Mouse (Mus musculus): ENCODE data around the gene Zfp85. TPM values are rescaled to one million over a fixed set of nuclear protein-coding genes. Genes with fewer than 3 reads are reported as not detected.
A peak's percentile ranks its signal among the peaks of the same experiment; 100 is the strongest.
"Not testable (repeated sequence)": the region's sequence is repeated elsewhere in the genome, so short reads cannot be mapped to it uniquely, and the experiment has no call there.

The Zfp85 gene
- 5.4 and 5.8 TPM in 2 replicates for polyA plus RNA-seq (2016; fragmentation: Nextera tagmentation; extraction: Ambion mirVana)

DNA sequence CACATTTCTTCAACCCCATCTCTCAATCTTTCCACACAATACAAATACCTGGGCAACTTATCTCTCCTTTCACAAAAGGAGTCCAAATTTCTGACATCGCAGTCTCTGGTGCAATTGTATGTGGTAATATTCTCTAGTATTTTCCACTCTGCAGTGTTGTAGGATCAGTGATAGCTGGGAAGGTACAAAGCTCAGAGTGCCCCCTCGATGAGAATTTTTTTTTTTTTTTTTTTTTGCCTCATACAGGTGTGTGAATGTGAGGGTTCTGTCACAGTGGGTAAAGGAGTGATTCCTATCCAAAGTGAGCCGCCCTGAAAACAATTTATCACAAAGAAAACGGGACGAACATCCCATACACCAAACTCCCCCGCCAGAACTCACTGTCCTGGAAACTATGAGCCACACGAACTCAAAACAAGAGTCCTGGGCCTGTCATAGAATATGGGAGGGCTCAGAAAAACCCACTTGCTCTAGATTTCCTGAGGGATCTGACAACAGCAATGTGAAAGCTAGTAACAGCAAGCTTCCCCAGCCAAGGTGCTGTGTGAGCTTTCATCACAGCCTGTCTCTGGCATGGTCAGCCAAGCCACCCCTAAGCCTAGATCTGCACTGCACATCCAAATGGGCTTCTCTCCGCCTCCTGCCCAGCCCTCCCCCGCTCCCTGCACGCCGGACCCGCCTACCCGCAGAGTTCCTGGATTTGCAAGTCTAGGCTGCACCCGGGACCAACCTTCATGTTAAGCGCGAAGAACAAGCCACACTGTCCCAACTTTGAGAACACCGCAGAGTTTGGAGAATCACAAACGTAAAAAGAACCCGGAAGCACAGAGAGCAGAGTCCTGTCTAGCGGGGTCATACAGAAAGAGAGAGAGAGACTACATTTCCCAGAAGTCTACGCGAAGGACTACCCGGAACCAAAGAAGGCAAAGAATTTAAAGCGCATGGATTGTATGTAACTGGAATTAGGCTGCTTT lies at the start of gene Zfp85:
TSS of gene Zfp85 (minus strand) at position 896 of the 974 bp plus-strand sequence.
- Histone ChIP-seq H3K9ac (peak within 1 kb of the TSS; percentile 63), H3K27me3 (no peaks in the 10 kb centered on the region), H3K27ac (0 out of 2 replicates have a peak within 1 kb of the TSS, but pooled peaks have one; percentile 42), H3K4me2 (peak within 1 kb of the TSS; percentile 55), H3K4me1 (peaks cover 4% of the 10 kb centered on the region; the same call in 1 of the 2 replicates), H3K36me3 (replicated peaks) (peaks cover 11% of the 10 kb centered on the region), H3K4me3 (replicated peaks) (peak within 1 kb of the TSS; percentile 66), H3K9me3 (no peaks in the 10 kb centered on the region)
- 8% methylated on average over 24 of the region's 24 CpGs for WGBS
- ATAC-seq (ENCODE audit: low FRiP score), result peak; percentile 95

DNA sequence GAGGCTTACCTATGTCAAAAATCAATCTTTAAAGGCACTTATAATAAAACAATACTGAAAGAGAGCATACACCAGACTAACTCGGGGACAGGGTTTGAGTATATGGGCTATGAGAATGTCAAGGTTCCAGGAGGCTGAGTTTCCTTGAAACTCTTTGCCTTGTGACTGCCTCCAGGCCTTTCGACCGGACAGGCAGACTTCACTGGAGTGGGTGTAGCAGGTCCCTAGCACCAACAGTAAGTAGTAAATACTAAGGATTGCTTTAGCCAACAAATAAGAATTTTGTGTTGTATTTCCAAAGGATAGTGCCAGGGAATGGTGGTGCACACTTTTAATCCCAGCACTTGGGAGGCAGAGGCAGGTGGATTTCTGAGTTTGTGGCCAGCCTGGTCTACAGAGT lies 44.1 kb upstream of the Zfp85 start:
- not testable (repeated sequence) for ATAC-seq (ENCODE audit: low FRiP score); H3K27ac ChIP-seq; H3K27me3 ChIP-seq; H3K4me1 ChIP-seq; H3K4me2 ChIP-seq; H3K9ac ChIP-seq; H3K36me3 ChIP-seq (replicated peaks); H3K4me3 ChIP-seq (replicated peaks); H3K9me3 ChIP-seq
- 79% methylated on average over 3 of the region's 3 CpGs for WGBS

GRCm38 (mm10) chr13:67798618-67799017 lies 43.6 kb upstream of the Zfp85 start:
- Histone ChIP-seq H3K4me2 (no peak overlapping the region), H3K9ac (no peak overlapping the region), H3K4me1 (no peaks in the 10 kb centered on the region), H3K4me3 (replicated peaks) (no peak overlapping the region), H3K27me3 (no peaks in the 10 kb centered on the region), H3K36me3 (replicated peaks) (no peaks in the 10 kb centered on the region), H3K9me3 (no peaks in the 10 kb centered on the region), H3K27ac (no peak overlapping the region)
- WGBS, result 50% methylated on average over 3 of the region's 3 CpGs
- ATAC-seq (ENCODE audit: low FRiP score), result no peak

GRCm38 (mm10) chr13:67791921-67792455 lies 37.0 kb upstream of the Zfp85 start:
- no peaks in the 10 kb centered on the region for H3K27me3 ChIP-seq
- WGBS, result 93% methylated on average over 10 of the region's 10 CpGs
- H3K36me3 ChIP-seq (replicated peaks), result peaks cover 4% of the 10 kb centered on the region; the same call in 1 of the 2 replicates
- no peak for ATAC-seq (ENCODE audit: low FRiP score)
- H3K9me3 ChIP-seq, result no peaks in the 10 kb centered on the region; the same call in 1 of the 2 replicates
- no peak overlapping the region for H3K4me3 ChIP-seq (replicated peaks)
- no peak overlapping the region for H3K4me2 ChIP-seq
- no peak overlapping the region for H3K9ac ChIP-seq
- H3K4me1 ChIP-seq, result no peaks in the 10 kb centered on the region
- no peak overlapping the region for H3K27ac ChIP-seq

DNA sequence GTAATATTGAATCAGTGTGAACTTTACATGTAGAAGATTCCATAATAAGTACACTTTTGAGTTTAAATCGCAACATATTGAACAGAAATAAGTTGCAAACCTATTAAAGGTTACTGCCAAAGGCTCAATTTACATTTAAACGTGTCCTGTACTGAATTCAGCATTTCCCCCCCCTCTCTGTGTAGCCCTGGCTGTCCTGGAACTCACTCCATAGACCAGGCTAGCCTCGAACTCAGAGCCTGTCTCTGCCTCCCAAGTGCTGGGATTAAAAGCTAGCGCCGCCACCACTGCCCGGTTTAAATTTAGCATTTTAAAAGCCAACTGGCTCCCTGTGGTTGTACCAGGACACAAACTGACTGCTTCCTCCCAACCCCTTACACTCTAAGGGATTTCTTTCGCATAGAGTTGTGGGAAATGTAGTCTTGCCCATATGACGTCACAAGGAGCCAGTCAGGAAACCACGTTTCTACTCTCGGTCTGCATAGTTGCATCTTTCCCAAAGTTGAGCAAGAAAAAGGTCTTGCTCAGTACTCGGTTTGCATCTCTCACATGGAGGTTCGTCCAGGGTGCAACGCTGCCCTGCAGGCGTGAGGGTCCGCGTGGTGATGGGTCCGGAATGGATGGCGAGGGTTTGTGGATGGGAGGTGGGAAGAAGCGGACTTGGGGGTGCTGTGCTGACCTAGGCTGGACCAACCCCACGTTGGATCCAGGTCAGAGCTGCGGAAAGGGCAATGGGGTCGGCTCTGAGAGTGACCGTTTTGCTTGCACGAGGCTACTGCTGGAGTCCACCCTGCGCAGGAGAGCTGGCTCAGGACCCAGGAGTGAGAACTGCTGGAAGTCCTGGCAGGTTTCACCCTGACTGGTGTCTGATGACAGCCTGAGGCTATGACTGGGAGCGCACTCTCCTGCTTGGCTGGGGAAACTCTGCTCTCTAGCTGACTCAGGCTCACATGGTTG lies 24.5 kb upstream of the Zfp85 start, which contains the start of gene Zfp493:
TSS of gene Zfp493 (plus strand) at position 429 of the 957 bp plus-strand sequence.
- peaks cover 5% of the 10 kb centered on the region for H3K4me1 ChIP-seq
- H3K36me3 ChIP-seq (replicated peaks), result no peaks in the 10 kb centered on the region
- 10% methylated on average over 26 of the region's 26 CpGs for WGBS
- 0 out of 2 replicates have a peak, but pooled peaks cover 3% of the 10 kb centered on the region for H3K27me3 ChIP-seq
- peak within 1 kb of the TSS; percentile 67 for H3K4me3 ChIP-seq (replicated peaks)
- H3K4me2 ChIP-seq, result peak within 1 kb of the TSS; percentile 83
- no peak within 1 kb of the TSS for H3K27ac ChIP-seq
- H3K9ac ChIP-seq, result peak within 1 kb of the TSS; percentile 68
- H3K9me3 ChIP-seq, result 0 out of 2 replicates have a peak, but pooled peaks cover 2% of the 10 kb centered on the region
- peak; percentile 96 for ATAC-seq (ENCODE audit: low FRiP score)

DNA sequence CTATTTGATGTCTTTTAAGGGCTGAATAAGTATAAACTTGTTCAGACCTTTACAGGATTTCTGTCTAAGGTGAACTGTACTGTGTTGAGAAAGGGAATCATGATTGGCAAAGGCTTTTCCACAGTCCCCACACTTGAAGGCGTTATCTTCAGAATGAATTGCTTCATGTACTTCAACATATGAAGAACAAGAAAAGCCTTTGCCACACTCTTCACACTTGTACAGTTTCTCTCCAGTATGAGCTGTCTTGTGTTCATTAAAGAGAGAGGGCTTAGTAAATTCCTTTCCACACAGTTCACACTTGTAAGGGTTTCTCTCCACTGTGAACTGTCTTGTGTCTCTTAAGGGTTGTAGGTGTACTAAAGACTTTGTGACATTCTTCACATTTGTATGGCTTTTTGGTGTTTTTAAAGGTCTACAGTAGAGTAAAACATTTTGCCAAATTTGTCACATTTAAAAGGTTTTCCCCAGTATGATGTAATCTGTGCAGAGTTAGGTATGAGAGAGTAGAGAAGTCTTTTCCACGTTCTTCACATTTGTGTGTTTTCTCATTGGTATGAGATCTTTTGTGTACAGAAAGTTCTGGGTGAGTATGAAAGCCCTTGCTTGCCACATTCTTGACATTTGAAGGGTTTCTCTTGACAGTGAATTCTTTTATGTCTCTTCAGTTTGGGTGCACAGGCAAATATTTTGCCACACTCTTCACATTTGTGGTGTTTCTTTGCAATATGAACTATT lies 8.2 kb upstream of the Zfp85 start:
- Histone ChIP-seq H3K27ac (no peak overlapping the region), H3K27me3 (no peaks in the 10 kb centered on the region), H3K4me2 (no peak overlapping the region), H3K9ac (no peak overlapping the region), H3K4me3 (replicated peaks) (no peak overlapping the region), H3K4me1 (no peaks in the 10 kb centered on the region), H3K36me3 (replicated peaks) (no peaks in the 10 kb centered on the region), H3K9me3 (no peaks in the 10 kb centered on the region)
- ATAC-seq (ENCODE audit: low FRiP score), result no peak
- WGBS, result 82% methylated on average over 2 of the region's 2 CpGs

DNA sequence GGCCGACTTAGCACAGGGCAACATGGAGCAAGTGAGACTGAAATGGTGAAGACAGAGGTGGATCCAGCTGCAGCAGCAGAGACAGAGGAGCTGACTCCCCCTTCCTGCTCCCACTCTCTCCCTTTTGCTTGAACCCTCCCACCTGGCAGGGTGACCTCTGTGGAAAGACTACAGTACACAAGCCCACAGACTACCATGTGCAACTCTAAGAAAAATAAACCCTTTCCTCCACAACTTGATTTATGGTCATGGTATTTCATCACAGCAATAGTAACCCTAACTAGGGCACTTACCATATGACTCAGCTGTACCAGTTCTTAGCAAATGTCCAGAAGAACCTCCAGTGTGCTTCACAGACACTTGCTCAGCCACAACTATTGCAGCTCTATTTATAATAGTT lies 4.9 kb upstream of the Zfp85 start:
- no peaks in the 10 kb centered on the region for H3K9me3 ChIP-seq
- H3K27me3 ChIP-seq, result no peaks in the 10 kb centered on the region
- no peaks in the 10 kb centered on the region for H3K4me1 ChIP-seq
- H3K4me3 ChIP-seq (replicated peaks), result no peak overlapping the region
- no peak for ATAC-seq (ENCODE audit: low FRiP score)
- H3K4me2 ChIP-seq, result no peak overlapping the region
- no peak overlapping the region for H3K27ac ChIP-seq
- H3K36me3 ChIP-seq (replicated peaks), result no peaks in the 10 kb centered on the region
- WGBS, result 64% methylated on average over 1 of the region's 1 CpGs
- no peak overlapping the region for H3K9ac ChIP-seq

DNA sequence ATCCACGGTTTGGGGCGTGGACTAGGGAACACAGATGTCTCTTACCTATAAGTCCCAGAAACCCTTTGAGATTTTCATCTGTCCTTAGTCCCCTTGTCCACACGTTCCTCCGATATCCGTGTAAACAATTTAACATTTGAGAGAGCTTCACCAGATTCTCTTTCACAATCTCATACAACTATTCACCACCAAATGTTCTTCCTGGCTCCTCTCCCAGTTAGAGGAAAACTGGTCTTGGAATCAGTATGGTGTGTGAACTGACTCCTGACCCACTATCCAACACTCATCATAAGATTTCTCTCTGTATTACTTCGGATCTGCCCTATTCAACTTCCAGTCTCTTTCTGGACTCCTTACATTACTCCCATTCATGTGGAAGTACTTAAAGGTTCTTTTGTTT lies 733 bp upstream of the Zfp85 start:
- H3K9ac ChIP-seq, result no peak overlapping the region
- no peak overlapping the region; the same call in 1 of the 2 replicates for H3K4me2 ChIP-seq
- peaks cover 4% of the 10 kb centered on the region; the same call in 1 of the 2 replicates for H3K4me1 ChIP-seq
- H3K27me3 ChIP-seq, result no peaks in the 10 kb centered on the region
- WGBS, result 82% methylated on average over 6 of the region's 6 CpGs
- peaks cover 8% of the 10 kb centered on the region for H3K36me3 ChIP-seq (replicated peaks)
- no peak overlapping the region for H3K27ac ChIP-seq
- H3K4me3 ChIP-seq (replicated peaks), result no peak overlapping the region
- no peak for ATAC-seq (ENCODE audit: low FRiP score)
- no peaks in the 10 kb centered on the region for H3K9me3 ChIP-seq

GRCm38 (mm10) chr13:67743896-67744295 lies 11.1 kb downstream of the Zfp85 start:
- Histone ChIP-seq H3K9me3 (0 out of 2 replicates have a peak, but pooled peaks cover 9% of the 10 kb centered on the region), H3K27ac (no peak overlapping the region), H3K4me2 (no peak overlapping the region), H3K36me3 (replicated peaks) (peaks cover 11% of the 10 kb centered on the region), H3K27me3 (no peaks in the 10 kb centered on the region), H3K4me1 (no peaks in the 10 kb centered on the region), H3K4me3 (replicated peaks) (no peak overlapping the region), H3K9ac (no peak overlapping the region)
- no peak for ATAC-seq (ENCODE audit: low FRiP score)
- 92% methylated on average over 9 of the region's 9 CpGs for WGBS

DNA sequence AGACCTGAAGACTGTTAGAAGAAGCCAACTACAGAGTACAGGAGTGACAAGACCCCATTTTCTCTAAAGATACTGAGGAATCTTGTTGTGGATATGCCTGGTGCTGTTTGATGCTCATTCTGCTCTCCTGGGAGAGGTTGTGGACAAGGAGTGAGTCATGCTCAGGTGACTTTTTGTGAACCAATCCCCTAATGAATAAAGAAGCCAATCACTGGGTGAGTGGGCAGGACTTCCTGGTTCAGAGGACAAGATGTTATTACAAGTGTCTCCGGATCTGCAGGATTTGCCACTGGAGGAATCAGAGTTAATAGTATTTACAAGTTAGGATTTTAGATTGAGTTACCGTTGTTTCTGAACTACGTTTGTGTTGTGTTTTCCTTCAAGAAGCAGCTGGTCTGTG lies 12.1 kb downstream of the Zfp85 start:
- H3K4me2 ChIP-seq, result no peak overlapping the region
- no peaks in the 10 kb centered on the region for H3K4me1 ChIP-seq
- H3K27me3 ChIP-seq, result no peaks in the 10 kb centered on the region
- no peak overlapping the region for H3K27ac ChIP-seq
- WGBS, result 89% methylated on average over 3 of the region's 3 CpGs
- H3K9me3 ChIP-seq, result 0 out of 2 replicates have a peak, but pooled peaks cover 1% of the 10 kb centered on the region
- H3K36me3 ChIP-seq (replicated peaks), result peaks cover 1% of the 10 kb centered on the region
- no peak for ATAC-seq (ENCODE audit: low FRiP score)
- H3K9ac ChIP-seq, result no peak overlapping the region
- no peak overlapping the region for H3K4me3 ChIP-seq (replicated peaks)

DNA sequence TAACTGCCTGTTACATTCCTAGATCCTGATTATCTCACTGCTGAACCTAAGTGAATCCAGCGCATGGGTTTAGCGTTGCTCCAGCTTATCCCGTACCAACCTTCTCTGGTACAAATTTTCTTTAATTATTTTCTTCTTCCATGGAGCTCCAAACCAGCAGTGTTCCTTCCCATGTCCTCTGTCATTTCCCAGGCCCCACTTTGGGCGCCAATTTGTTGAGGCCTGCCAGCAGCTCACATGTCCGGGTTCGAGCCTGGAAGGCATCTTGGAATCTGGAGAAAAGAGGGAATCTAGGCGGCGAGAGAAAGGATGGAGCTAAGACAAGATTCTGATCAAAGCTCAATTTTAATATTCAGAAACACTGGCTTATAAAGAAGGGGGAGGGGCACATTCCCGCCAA lies 20.6 kb downstream of the Zfp85 start:
- not testable (repeated sequence) for ATAC-seq (ENCODE audit: low FRiP score); H3K9ac ChIP-seq; H3K27ac ChIP-seq; H3K4me2 ChIP-seq; H3K36me3 ChIP-seq (replicated peaks); H3K4me3 ChIP-seq (replicated peaks); H3K27me3 ChIP-seq; H3K4me1 ChIP-seq
- WGBS, result 94% methylated on average over 9 of the region's 9 CpGs
- H3K9me3 ChIP-seq, result peaks cover 13% of the 10 kb centered on the region; the same call in 1 of the 2 replicates
